Mouse (Mus musculus): ENCODE data around the gene Aldh1l2. TPM values are rescaled to one million over a fixed set of nuclear protein-coding genes. Genes with fewer than 3 reads are reported as not detected.

Gene Aldh1l2
- 1.7 and 2.1 TPM in 2 replicates for polyA plus RNA-seq (2016; fragmentation: Nextera tagmentation; extraction: Ambion mirVana)

DNA sequence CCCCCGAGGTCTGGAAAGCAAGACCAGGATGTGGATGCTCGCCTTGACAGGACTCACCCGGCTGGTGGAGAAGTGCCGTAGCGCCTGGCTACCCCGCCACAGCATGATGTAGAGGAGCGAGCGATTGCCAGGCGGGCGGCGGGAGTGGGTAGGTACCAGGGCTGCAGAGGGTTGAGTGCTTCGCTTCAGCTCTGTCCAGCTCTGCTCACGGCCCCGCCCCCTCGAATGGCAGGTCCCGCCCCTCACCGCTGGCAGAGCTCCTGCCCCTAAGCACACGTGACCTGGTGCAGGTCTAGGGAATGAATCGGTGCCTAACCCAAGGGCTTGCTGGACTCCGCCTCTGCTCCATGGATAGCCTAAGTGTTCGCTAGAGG is at the start of gene Aldh1l2:
Aldh1l2 (minus strand) TSS at position 231 of the 374 bp plus-strand sequence.
- Histone ChIP-seq H3K4me1 (peaks cover 12% of the 10 kb centered on the region), H3K9me3 (no peaks in the 10 kb centered on the region), H3K4me3 (peak within 1 kb of the TSS; percentile 76), H3K36me3 (replicated peaks) (no peaks in the 10 kb centered on the region), H3K27ac (replicated peaks) (peak within 1 kb of the TSS; percentile 75), H3K27me3 (replicated peaks; ENCODE audit: low read depth, poor library complexity, severe bottlenecking) (peaks cover 37% of the 10 kb centered on the region)
- whole genome bisulfite sequencing = under 1% methylated on average over 21 of the region's 21 CpGs
- DNase-seq (ENCODE audit: low spot score) = peak; percentile 91

DNA sequence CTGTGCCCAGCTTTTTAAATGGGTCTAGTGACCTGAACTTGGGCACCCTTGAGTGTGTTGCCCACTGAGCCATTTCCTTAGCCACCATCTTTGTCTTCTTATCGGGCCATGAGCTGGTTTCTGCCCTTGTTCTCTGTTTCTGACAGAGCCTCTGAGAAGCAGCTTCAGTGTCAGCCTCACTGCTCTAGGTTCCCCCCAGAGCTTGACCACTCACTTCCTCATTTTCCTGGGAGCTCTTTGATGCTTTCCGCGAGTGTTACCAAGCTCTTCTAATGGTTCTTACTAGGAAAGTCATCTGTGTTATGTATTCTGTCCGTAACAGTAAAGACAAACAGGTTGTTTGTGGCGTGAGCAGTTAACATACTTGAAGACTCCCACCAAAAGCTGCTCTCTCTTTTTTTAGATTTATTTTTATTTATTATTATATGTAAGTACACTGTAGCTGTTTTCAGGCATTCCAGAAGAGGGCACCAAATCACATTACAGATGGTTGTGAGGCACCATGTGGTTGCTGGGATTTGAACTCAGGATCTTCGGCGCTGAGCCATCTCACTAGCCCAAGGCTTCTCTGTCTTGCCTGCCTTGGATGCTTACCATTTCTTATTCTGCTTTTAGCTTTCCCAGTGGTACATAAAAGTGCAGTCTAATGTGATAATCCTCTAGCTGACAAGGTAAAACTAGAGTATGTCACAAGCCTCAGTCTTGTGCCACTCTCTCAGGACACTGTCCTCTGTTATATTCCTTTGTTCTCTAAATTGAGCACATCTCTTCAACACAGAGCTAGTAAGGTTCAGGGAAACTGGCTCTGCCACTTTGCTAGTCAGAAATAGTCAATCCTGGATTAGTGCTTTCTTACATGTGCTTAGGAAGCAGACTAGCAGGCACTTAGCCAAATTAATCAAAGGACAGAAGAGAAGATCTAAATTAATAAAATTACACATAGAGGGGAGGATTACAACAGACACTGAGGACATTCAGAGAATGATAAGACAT is 31.8 kb upstream of the Aldh1l2 start:
- Histone ChIP-seq H3K4me1 (no peaks in the 10 kb centered on the region), H3K27me3 (replicated peaks; ENCODE audit: low read depth, poor library complexity, severe bottlenecking) (no peaks in the 10 kb centered on the region), H3K4me3 (no peak overlapping the region), H3K27ac (replicated peaks) (no peak overlapping the region), H3K36me3 (replicated peaks) (peaks cover 99% of the 10 kb centered on the region), H3K9me3 (no peaks in the 10 kb centered on the region)
- 94% methylated on average over 7 of the region's 7 CpGs for WGBS
- DNase-seq (ENCODE audit: low spot score) = no peak

DNA sequence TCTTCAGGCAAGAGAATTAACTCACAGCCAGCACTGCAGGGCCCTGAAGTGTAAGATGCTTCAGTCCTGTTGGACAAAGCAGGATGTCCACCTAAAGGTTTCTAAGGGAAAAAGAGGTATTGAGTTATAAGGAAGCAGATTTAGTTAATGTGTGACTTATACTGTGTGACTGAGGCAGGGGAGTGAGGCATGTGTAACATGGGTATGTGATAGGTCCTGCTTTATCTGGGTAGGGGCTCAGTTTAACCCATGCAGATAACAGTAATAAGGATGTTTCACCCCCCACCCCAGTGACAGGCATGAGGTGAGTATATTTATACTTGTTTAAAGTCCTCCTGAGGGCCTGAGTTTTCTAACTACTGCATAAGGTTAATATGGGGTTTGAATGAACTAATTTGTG is 29.1 kb upstream of the Aldh1l2 start:
- no peak overlapping the region for H3K4me3 ChIP-seq
- H3K27ac ChIP-seq (replicated peaks) = 0 out of 2 replicates have a peak overlapping the region, but pooled peaks have one; percentile 24
- H3K36me3 ChIP-seq (replicated peaks) = peaks cover 98% of the 10 kb centered on the region
- H3K4me1 ChIP-seq = no peaks in the 10 kb centered on the region
- no peak for DNase-seq (ENCODE audit: low spot score)
- no peaks in the 10 kb centered on the region for H3K27me3 ChIP-seq (replicated peaks; ENCODE audit: low read depth, poor library complexity, severe bottlenecking)
- H3K9me3 ChIP-seq = no peaks in the 10 kb centered on the region

DNA sequence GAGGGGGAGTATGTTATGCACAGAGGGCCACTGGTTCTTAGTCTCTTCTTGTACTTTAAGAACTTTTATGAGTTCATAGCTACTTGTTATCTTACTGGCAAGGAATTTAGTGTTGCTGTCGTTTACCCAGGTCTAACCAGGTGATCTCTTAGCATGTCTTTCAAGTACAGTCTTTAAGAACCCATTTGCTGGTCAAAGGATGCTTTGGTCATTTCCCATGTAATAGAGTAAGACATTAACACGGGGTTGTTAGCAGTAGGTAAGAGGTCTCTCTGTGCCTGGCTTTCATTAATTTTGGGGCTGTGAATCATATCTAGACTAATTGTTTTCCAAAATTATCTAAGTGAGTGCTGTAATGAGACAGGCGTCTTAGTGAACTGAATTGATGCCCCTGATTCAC is 11.4 kb upstream of the Aldh1l2 start:
- Histone ChIP-seq H3K4me1 (peaks cover 11% of the 10 kb centered on the region), H3K36me3 (replicated peaks) (peaks cover 29% of the 10 kb centered on the region), H3K4me3 (peak overlapping the region; percentile 85; the same call in 1 of the 2 replicates), H3K27ac (replicated peaks) (no peak overlapping the region), H3K27me3 (replicated peaks; ENCODE audit: low read depth, poor library complexity, severe bottlenecking) (no peaks in the 10 kb centered on the region), H3K9me3 (no peaks in the 10 kb centered on the region)
- 75% methylated on average over 3 of the region's 3 CpGs for WGBS
- no peak for DNase-seq (ENCODE audit: low spot score)

DNA sequence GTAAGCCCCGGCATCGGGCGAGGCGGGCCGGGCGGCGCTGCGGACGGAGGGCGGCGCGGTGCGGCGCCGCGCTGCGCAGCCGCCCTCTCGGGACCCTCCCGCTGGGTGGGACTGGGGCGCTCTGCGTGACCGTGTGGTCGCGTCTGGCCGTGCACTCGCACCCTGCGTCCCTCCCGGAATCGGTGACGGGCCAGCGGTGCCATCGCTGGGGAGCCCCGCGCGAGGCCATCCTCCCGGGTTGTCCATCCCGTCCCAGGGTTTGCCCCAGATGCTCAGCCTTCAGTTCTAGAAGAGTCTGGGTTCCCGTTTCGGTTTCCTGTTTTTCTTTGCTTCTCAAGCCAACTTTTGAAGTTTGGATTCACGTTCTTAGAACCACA is 10.2 kb upstream of the Aldh1l2 start:
- under 1% methylated on average over 41 of the region's 41 CpGs for WGBS
- DNase-seq (ENCODE audit: low spot score) = no peak

DNA sequence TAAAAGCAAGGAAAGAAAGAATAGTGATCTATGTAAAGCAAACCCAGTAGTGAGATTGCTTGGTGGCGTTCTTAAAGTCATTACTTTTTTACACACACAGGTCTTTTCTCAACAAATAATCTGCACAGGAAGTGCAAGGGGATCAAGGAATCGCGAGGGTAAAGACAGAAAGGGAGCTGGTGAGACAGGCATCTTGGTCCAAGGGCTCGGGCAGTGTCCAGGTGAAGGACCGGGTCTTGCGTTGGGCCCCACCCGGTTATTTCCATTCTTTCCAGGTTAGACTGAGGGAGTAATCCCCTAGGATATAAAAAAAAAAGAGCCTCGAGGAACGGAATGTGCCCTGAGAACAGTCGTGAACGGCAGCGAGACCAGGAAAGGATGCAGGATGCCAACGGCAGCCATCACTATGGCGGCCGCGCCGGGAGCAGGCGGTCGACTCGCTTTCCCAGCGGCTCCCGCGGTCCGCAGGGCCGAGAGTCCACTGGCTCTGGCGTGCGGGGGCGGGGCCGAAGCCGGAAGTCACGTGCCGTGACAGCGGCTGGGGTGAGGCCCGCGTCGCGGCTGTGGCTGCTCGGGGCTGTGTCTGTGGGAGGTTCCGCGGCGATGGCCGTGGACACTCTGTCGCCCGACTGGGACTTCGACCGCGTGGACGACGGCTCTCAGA is 9.6 kb upstream of the Aldh1l2 start, which contains the start of gene Washc4:
Washc4 (plus strand) TSS at position 314 of the 664 bp plus-strand sequence.
- H3K27me3 ChIP-seq (replicated peaks; ENCODE audit: low read depth, poor library complexity, severe bottlenecking) = no peaks in the 10 kb centered on the region
- peaks cover 11% of the 10 kb centered on the region for H3K4me1 ChIP-seq
- H3K36me3 ChIP-seq (replicated peaks) = peaks cover 13% of the 10 kb centered on the region
- H3K27ac ChIP-seq (replicated peaks) = peak within 1 kb of the TSS; percentile 95
- H3K4me3 ChIP-seq = peak within 1 kb of the TSS; percentile 85
- WGBS = 2% methylated on average over 49 of the region's 49 CpGs
- no peaks in the 10 kb centered on the region for H3K9me3 ChIP-seq
- peak; percentile 95 for DNase-seq (ENCODE audit: low spot score)

More for the DNA sequence above, 10.2 kb upstream of the Aldh1l2 start:
- Histone ChIP-seq H3K4me1 (peaks cover 11% of the 10 kb centered on the region), H3K36me3 (replicated peaks) (peaks cover 16% of the 10 kb centered on the region), H3K4me3 (peak overlapping the region; percentile 85), H3K27ac (replicated peaks) (peak overlapping the region; percentile 95), H3K9me3 (no peaks in the 10 kb centered on the region), H3K27me3 (replicated peaks; ENCODE audit: low read depth, poor library complexity, severe bottlenecking) (no peaks in the 10 kb centered on the region)

DNA sequence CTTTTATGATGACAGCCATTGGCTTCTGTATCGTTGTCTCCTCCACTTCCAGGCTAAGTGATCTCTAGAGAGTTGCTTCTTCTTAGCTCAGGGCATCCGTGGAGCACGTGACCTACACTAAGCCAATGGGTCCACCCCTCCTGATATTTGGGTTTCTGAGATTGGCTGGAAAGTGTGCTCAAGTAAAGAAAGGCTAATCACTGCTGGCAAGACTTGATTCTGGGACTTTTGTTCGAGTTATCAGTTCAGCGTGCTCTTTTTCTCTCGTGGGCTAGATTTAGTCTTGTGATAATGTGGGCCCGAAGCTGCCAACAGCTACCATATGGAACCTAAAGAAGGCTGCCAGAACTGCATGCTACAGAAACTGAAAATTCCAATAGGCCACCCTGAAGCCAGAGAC is 8.3 kb upstream of the Aldh1l2 start:
- H3K9me3 ChIP-seq = no peaks in the 10 kb centered on the region
- no peak for DNase-seq (ENCODE audit: low spot score)

DNA sequence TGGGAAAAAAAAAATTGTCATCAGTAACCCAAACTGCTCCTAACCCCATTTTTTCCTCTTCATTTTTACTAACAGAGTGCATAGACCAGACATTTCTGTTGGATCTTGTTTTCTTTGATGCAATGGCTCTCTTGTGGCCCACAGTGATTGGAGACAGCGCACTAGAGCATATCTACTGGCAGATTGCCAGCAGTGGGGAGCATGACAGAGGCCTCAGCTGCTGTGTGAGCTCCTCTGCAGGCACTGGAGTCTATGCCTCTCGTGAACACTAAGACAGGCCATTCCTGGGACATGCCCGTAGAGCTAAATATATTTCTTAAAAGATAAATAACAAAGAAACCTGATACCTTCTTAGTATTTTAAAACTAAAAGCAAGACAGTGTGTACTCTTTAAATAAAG is 6.2 kb upstream of the Aldh1l2 start:
- H3K27ac ChIP-seq (replicated peaks) = no peak overlapping the region
- H3K4me1 ChIP-seq = peaks cover 6% of the 10 kb centered on the region
- DNase-seq (ENCODE audit: low spot score) = no peak
- H3K9me3 ChIP-seq = no peaks in the 10 kb centered on the region
- H3K4me3 ChIP-seq = no peak overlapping the region
- 74% methylated on average over 3 of the region's 3 CpGs for WGBS
- H3K36me3 ChIP-seq (replicated peaks) = no peaks in the 10 kb centered on the region
- H3K27me3 ChIP-seq (replicated peaks; ENCODE audit: low read depth, poor library complexity, severe bottlenecking) = no peaks in the 10 kb centered on the region; the same call in 1 of the 2 replicates

More for the DNA sequence above, 8.3 kb upstream of the Aldh1l2 start:
- Histone ChIP-seq H3K4me1 (peaks cover 11% of the 10 kb centered on the region), H3K36me3 (replicated peaks) (no peaks in the 10 kb centered on the region; the same call in 1 of the 2 replicates), H3K27ac (replicated peaks) (no peak overlapping the region), H3K27me3 (replicated peaks; ENCODE audit: low read depth, poor library complexity, severe bottlenecking) (no peaks in the 10 kb centered on the region), H3K4me3 (no peak overlapping the region)
- 86% methylated on average over 7 of the region's 7 CpGs for WGBS

DNA sequence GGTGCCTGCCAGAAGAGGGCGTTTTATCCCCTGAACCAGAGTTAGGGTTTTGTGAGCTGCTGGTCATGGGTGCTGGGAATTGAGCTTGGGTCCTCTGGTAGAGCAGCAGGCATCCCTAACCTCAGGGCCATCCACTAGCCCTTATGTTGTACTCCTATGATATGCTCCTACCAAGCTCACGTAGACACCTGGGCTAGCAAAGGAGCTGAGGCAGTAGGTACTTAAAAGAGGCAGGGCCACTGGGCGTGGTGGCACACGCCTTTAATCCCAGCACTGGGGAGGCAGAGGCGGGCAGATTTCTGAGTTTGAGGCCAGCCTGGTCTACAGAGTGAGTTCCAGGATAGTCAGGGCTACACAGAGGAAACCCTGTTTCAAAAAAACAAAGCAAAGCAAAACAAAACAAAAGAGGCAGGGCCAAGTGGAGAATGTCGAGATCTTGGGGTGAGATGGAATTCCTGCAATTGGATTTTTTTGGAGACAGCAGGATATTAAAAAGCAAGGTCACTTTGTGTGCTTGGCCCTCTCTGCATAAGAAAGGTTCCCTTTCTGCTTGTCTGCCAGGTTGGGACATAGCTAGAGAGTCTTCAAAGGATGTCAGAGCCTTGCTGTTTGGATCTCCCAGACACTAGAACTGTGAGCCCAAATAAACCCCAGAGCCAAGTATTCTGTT is 5.5 kb upstream of the Aldh1l2 start:
- Histone ChIP-seq H3K36me3 (replicated peaks) (no peaks in the 10 kb centered on the region), H3K9me3 (no peaks in the 10 kb centered on the region), H3K4me1 (no peaks in the 10 kb centered on the region; the same call in 1 of the 2 replicates), H3K27me3 (replicated peaks; ENCODE audit: low read depth, poor library complexity, severe bottlenecking) (peaks cover 6% of the 10 kb centered on the region), H3K4me3 (no peak overlapping the region), H3K27ac (replicated peaks) (no peak overlapping the region)
- no peak for DNase-seq (ENCODE audit: low spot score)
- WGBS = 78% methylated on average over 6 of the region's 6 CpGs

DNA sequence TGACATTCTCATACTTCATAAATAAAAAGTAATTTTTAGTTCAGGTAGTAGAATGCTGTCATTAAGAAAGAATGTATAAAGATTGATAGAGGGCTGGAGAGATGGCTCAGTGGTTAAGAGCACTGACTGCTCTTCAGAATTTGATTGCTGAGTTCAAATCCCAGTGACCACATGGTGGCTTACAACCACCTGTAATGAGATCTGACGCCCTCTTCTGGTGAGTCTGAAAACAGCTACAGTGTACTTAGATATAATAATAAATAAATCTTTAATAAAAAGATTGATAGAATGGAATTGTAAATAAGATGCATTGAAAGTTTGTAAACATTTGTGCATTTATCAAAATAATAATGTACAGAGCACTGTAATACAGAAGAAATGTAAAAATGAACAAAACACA is 2.5 kb upstream of the Aldh1l2 start:
- Histone ChIP-seq H3K4me1 (peaks cover 12% of the 10 kb centered on the region), H3K27me3 (replicated peaks; ENCODE audit: low read depth, poor library complexity, severe bottlenecking) (peaks cover 32% of the 10 kb centered on the region), H3K27ac (replicated peaks) (no peak overlapping the region), H3K36me3 (replicated peaks) (no peaks in the 10 kb centered on the region), H3K4me3 (no peak overlapping the region), H3K9me3 (no peaks in the 10 kb centered on the region)
- DNase-seq (ENCODE audit: low spot score) = no peak
- 3% methylated on average over 1 of the region's 1 CpGs for WGBS

DNA sequence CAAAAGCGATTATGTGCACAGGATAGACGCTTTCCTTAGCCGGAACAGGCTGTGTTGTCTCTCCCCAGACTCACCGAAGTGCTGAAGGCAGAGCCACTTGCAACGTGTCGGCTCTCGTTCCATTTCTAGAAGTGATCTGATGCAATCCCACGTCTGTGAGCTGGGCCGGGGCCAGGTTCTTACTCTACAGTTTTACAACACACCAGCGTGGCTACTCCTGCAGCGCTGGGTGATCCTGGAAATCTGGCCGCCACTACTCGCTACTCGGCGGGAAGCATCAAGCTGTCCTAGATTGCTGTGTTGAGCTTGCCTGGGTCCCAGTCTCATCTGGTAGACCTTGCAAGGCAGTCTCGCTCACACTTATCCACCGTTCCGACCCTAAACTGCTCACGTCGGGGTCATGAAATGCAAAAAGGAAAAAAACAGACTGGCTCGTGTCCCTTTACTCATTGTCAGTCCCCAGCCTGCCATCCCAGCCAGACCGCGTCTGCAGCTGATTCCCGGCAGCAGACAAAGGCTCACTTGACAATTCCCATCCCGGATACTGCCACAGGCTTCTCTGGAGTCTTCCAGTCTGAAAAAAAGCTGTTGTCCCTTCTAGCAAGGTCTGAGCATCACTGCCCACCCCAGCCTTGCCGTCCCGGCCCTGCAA is 556 bp downstream of the Aldh1l2 start:
- Histone ChIP-seq H3K4me1 (peaks cover 12% of the 10 kb centered on the region), H3K9me3 (no peaks in the 10 kb centered on the region), H3K36me3 (replicated peaks) (no peaks in the 10 kb centered on the region), H3K4me3 (peak overlapping the region; percentile 76), H3K27ac (replicated peaks) (peak overlapping the region; percentile 75), H3K27me3 (replicated peaks; ENCODE audit: low read depth, poor library complexity, severe bottlenecking) (peaks cover 37% of the 10 kb centered on the region)
- DNase-seq (ENCODE audit: low spot score) = peak; percentile 47
- 5% methylated on average over 27 of the region's 27 CpGs for WGBS
